Mouse (Mus musculus) left cerebral cortex, adult 2 months (tissue): ENCODE results near the gene Ankfn1. TPM values are rescaled to one million over a fixed set of nuclear protein-coding genes. Genes with fewer than 3 reads are reported as not detected.

Experiments
- DNase-seq, 2 experiments: peaks; one replicate each; pipeline ENCODE4 v3.0.0; 2021 to 2022; ENCODE audit warnings: low spot score in 2 of 2, mixed read lengths in 1 of 2; ENCODE audit errors: extremely low spot score in 1 of 2
- H3K27ac ChIP-seq: fragments of 200-600 bp; 2 replicates; pipeline ENCODE4 v1.8.1; 2022
- H3K4me3 ChIP-seq: fragments of 200-600 bp; 2 replicates; pipeline ENCODE4 v1.8.1; 2022
- CTCF ChIP-seq: fragments of 200-600 bp; IDR thresholded peaks from 2 replicates; pipeline ENCODE4 v1.8.1; 2022; ENCODE audit warnings: antibody characterized with exemption, mild to moderate bottlenecking, moderate library complexity
- intact Hi-C: fragments of 180-260 bp; cut with DNase I; formaldehyde crosslinking; loops from one replicate; pipeline ENCODE4 v1.15.1; 2025
- total RNA-seq, 2 experiments: library from RNA; stranded (reverse); gene quantifications; 2 replicates each; pipeline ENCODE4 v1.2.3; 2021

Ankfn1 gene
- total RNA-seq, 2 experiments from 2014 or later: 11.0 to 13.1 TPM

DNA sequence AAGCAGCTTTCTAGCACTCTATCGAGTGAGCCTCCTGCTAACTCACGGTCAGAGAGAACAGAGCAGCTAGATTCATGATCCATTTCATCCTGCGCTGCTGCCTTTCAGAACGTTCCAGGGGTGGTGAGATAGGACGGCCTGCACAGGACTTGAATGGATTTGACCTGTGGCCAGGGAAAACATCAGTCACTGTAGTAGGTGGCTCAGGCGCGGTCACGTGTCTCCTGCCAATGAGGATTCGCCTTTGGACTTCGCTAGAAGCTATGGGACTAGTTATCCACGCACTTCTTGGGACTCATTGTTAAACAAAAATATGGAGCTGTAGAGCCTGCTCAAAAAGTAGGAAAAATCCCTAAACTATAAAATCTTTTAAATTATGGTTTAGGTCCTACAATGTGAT, 226.0 kb downstream of the Ankfn1 start:
- intact Hi-C loops: no loop called here
- DNase-seq: no peak
- TF ChIP-seq CTCF: no peak

DNA sequence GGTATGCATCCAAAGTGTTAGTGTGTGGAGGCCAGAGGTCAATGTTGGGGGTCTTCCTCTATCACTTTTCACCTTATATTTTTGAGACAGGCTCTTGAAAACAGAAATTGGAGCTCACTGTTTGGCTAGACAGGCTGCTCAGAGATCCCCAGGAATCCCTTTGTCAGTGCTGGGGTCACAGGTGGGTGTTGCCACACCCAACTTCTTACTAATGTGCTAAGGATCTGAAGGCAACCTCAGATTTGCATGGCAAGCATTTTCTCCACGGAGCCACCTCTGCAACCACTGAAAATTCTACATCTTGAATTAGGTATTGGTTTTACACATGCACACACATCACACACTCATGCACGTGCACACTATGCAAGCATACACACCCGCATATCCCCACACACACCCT, 226.5 kb downstream of the Ankfn1 start:
- intact Hi-C loops: no loop called here
- no peak for TF ChIP-seq CTCF

More for the DNA sequence above, 226.0 kb downstream of the Ankfn1 start:
- Histone ChIP-seq H3K27ac (no peak overlapping the region), H3K4me3 (no peak overlapping the region)

DNA sequence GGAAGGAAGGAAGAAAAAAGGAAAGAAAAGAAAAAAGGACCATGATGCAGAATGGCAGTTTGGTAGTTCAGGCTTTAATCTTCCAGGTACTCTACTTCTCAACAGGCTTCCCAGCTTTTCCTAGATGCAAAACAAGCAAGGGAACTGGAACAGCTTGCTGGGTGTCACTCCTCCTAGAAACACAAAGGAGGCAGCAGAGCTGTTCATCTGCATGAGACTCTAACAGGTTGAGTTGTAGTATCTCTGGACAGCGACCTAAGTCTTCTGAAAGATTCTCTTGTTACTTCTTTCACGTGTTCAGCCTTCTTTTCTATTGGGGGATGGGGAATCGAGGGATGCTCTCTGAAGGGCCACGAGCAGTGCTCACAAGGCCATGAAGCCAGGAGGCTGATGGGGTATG, 228.7 kb downstream of the Ankfn1 start:
- TF ChIP-seq CTCF: no peak; the same call in 1 of the 2 replicates
- DNase-seq: no peak
- Histone ChIP-seq H3K4me3 (no peak overlapping the region), H3K27ac (no peak overlapping the region)
- intact Hi-C loops: loop anchor here (10.0 kb wide), 3 partner anchors 176 to 626 kb away; no protein-coding TSS in a partner anchor

More for the DNA sequence above, 226.5 kb downstream of the Ankfn1 start:
- Histone ChIP-seq H3K4me3 (no peak overlapping the region), H3K27ac (no peak overlapping the region)
- no peak for DNase-seq

DNA sequence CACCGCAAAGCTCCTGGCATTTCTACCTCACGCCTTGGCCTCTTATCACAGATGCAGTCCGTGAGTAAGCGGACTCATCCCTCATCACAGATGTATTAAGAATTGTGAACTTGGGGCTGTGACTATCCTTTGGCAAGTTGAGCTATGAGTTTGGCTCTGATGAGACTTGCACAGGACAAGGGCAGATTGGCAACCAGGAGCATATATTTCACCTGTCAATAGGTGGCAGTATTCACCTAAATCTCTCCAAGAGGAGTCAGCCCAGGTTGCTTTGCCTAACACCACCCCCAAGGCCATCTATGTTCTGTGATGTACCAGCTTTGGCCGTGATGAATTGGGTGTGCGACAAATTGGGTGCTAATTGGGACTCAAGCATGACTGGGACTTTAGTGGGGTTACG, 231.3 kb downstream of the Ankfn1 start:
- intact Hi-C loops: loop anchor here (10.0 kb wide), 3 partner anchors 179 to 629 kb away; no protein-coding TSS in a partner anchor
- TF ChIP-seq CTCF: peak; percentile 66
- DNase-seq: peak; percentile 22 to 36
- no peak overlapping the region for H3K27ac ChIP-seq
- H3K4me3 ChIP-seq: no peak overlapping the region

GRCm38 (mm10) chr11:89544856-89545817, 232.3 kb downstream of the Ankfn1 start:
- no peak for TF ChIP-seq CTCF
- no peak overlapping the region for H3K27ac ChIP-seq
- H3K4me3 ChIP-seq: no peak overlapping the region
- no peak for DNase-seq
- intact Hi-C loops: loop anchor here (10.0 kb wide), 3 partner anchors 180 to 630 kb away; no protein-coding TSS in a partner anchor

DNA sequence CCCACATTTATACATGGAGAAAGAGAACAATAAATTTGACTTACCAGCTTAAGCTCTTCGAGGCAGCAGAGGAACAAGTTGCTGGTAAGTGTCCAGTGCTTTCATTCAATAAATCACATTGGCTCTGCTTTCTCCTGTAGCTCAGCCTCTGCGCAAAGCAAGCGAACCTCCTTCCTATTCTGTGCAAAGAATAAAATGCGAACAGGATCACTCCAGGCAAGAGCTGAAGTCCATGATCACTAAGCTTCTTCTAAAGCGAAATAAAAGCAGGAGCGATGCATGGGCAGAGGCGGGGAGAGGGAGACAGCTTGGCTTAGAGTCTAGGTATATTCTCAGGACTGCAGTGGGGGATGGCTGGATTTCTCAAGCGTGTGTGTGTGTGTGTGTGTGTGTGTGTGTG, 239.1 kb downstream of the Ankfn1 start:
- intact Hi-C loops: no loop called here
- no peak overlapping the region for H3K27ac ChIP-seq
- peak in 1 of 2 experiments; percentile 19 for DNase-seq
- H3K4me3 ChIP-seq: no peak overlapping the region
- no peak for TF ChIP-seq CTCF

GRCm38 (mm10) chr11:89527800-89528430, 249.5 kb downstream of the Ankfn1 start:
- no peak for TF ChIP-seq CTCF
- DNase-seq: no peak

DNA sequence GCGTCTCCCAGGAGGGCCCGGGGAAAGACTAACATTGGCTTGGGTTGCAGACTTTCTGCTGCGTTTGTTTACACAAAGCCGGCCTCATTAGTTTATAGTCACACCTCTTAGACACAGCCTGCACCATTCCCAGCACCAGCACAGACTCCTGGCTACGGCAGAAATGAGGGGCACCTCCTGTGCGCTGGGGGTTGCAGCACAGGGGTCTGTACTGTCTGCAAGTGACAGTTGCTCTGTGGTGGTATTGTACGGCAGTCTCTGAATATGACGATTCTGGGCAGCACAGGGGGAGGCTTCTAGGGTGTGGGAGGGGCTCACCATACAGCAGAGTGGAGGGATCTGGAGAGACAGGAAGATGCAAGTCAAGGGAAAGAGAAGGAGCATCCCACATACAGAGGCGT, 262.0 kb downstream of the Ankfn1 start:
- DNase-seq: no peak
- no peak for TF ChIP-seq CTCF
- intact Hi-C loops: no loop called here
- H3K4me3 ChIP-seq: no peak overlapping the region
- no peak overlapping the region for H3K27ac ChIP-seq

More at GRCm38 (mm10) chr11:89527800-89528430, 249.5 kb downstream of the Ankfn1 start:
- H3K27ac ChIP-seq: no peak overlapping the region
- intact Hi-C loops: loop anchor here (5.0 kb wide), 1 partner anchor 89 kb away; no protein-coding TSS in a partner anchor
- no peak overlapping the region for H3K4me3 ChIP-seq

DNA sequence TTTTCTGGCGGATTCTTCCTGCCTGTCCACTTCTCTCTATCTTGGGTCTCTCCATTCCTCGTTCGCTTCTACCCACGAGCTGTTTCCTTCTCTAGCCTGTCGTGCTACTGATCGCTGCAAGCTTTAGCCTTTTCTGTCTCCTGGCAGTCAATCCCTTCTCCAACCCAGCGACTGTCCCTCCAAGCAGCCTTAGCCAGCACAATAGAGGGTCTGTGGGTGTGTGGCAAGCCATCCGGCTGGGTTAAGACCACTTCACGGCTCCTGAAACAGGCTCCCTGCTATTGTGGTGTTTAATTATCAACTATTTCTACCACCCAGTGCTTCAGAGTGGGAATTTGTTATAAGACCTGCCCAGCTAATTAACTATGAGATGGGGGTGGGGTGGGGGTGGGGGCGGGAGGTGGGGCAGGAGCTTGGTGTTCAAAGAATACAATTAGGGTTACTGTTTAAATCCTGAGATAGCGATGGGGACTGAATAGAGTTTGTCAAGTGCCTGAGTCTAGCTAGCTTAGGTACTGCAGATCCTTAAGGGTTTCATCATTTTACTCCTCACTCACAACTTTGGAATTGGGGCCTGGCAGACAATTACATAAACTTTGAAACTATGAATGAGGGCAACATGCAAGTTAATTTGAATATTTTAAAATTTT, 268.7 kb downstream of the Ankfn1 start:
- no peak for TF ChIP-seq CTCF
- Histone ChIP-seq H3K4me3 (no peak overlapping the region), H3K27ac (no peak overlapping the region)
- intact Hi-C loops: no loop called here
- no peak for DNase-seq

GRCm38 (mm10) chr11:89506595-89507245, 270.7 kb downstream of the Ankfn1 start:
- intact Hi-C loops: no loop called here

DNA sequence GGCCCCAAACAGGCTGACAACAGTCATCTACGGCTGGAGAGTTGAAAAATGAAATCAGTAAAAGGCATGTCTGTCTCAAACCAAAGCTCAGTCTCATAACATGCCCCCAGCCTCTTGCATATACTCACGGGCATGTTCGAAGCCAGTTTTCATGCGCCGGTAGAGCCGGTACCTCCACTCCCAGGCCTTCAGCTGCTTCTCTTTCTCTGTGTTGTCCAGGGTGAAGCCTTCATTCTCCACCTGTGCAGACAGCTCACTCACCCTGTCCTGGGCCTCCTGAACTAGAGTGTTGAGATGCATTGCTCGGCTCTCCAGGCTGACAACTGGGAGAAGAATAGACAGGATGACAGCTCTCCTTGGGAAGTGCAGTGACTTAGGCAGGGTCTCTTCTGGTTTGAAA, 272.4 kb downstream of the Ankfn1 start:
- intact Hi-C loops: no loop called here
- no peak for TF ChIP-seq CTCF
- H3K27ac ChIP-seq: no peak overlapping the region
- DNase-seq: no peak
- no peak overlapping the region for H3K4me3 ChIP-seq

More at GRCm38 (mm10) chr11:89506595-89507245, 270.7 kb downstream of the Ankfn1 start:
- no peak for TF ChIP-seq CTCF
- H3K4me3 ChIP-seq: no peak overlapping the region
- H3K27ac ChIP-seq: no peak overlapping the region
- no peak for DNase-seq
